Mouse (Mus musculus) NIH3T3 (cell line): ENCODE data around the gene Myo5c.

Source experiments
- DNase-seq: peaks from one replicate; pipeline ENCODE4 v3.0.0-alpha.2; 2012; ENCODE audit warnings: low read depth

Myo5c gene

DNA sequence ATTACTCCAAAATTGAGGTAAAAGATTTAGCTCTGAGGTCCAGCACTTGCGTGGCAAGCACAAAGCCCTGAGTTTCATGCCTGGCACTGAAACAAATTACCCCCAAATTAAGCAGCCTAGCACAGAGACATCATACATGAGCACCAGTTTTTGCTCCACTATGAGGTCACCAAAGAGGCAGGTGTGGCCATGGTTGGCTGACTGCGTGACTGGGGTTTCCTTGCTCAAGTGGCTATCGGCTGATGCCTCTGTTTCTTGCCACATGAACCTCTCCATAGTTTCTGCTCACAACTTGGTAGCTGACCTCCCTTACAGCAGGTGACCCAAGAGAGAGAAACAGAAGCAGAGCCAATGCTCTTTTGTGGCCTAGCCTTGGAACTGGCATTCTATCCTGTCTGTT, 96.2 kb downstream of the Myo5c start:
- no peak for DNase-seq

DNA sequence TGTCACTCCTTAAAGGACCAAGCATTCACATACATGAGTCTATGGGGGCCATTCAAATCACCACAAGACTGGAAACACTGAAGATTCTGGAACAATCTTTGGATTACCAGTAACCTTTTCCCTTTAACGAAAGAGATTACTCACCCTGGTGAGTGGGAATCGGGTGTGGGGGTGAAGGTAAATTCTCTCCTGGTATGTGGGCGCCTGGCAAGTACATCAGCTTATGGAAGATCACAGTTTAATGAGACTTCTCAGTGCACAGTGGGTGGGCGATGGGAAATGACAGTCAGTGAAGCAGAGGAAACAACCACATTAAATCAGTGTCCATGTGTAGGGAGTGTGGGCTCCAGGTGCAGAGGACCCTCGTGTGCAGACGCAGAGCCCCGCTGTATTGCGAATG, 99.0 kb downstream of the Myo5c start:
- no peak for DNase-seq

DNA sequence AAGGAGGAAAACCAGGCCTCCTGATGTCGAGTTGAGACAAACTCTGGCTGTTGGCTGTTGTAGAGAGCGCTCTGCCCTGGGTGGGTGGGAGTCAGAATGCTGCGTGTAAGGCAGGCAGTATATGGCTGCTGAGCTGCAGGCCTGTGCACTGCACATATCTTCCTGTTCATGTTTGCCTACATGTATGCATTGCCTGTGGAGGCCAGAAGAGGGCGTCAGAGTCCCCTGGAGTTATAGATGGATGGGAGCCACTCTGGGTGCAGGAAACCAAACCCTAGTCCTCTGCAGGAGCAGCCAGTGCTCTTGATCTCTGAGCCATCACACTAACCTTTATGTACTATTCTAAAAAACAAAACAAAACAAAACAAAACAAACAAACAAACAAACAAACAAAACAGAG, 102.6 kb downstream of the Myo5c start:
- no peak for DNase-seq

DNA sequence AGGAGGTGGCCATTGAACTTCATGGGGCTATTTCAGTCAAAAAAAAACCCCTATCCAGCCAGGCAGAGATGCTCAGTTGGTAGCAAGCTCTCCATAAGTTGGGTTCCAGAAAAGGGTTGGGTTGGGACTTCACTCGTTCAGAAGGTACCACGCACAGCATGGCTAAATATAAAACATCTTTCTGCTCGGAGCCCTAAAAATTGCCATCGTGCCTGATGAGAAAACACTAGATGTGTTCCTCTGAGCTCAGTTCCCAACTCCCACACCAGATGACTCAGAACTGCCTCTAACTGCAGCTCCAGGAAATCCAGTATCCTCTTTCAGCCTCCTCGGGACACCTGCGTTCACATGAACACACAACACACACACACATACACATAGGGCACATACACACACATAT, 106.2 kb downstream of the Myo5c start:
- DNase-seq = no peak

DNA sequence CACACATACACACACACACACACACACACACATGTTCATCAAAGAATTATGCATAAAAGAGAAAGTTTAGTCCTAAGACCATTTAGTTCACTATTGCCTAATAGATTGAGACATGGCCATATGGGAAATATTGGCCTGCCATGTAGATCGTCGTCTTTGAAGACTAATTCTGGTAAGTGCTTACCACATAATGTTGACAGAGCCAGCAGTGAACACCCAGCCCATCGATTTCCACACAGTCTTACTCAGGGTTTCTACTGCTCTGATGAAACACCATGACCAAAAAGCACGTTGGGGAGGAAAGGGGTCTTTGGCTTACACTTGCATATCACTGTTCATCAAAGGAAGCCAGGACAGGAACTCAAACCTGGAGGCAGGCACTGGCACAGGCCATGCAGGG, 110.6 kb downstream of the Myo5c start:
- peak; percentile 30 for DNase-seq

DNA sequence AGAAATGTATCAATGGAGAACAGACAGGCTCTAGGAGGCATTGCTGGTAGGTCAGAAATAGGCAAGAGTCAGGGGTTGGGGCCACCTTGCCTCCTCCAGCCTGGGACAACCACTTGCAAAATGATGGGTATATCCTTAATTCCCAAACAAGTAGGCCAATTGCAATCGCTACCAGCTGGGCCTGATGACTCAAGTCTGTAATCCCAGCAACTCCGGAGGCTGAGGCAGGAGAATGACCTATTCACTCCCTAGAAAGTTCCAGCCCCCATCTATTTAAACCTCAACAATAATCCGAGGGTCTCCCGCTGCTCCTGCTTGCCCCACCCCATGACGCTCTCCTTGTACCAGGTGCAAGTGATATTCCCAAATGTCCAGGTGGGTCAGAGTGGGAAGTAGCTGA, 115.6 kb downstream of the Myo5c start, which contains the start of gene Bcl2l10:
Bcl2l10 (plus strand) TSS at position 301 of the 400 bp plus-strand sequence.
- DNase-seq = no peak

DNA sequence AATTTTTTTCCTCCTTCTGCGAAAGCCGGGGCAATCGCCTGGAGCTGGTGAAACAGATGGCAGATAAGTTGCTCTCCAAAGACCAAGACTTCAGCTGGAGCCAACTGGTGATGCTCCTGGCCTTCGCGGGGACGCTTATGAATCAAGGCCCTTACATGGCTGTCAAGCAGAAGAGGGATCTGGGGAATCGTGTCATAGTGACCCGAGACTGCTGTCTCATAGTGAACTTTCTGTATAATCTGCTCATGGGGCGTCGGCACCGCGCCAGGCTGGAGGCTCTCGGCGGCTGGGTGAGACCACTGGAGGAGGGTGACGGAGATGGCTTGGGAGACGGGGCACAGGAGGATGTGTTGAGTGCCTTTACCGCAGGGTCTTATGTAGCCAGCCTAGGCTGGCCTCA, 116.2 kb downstream of the Myo5c start:
- DNase-seq = no peak

DNA sequence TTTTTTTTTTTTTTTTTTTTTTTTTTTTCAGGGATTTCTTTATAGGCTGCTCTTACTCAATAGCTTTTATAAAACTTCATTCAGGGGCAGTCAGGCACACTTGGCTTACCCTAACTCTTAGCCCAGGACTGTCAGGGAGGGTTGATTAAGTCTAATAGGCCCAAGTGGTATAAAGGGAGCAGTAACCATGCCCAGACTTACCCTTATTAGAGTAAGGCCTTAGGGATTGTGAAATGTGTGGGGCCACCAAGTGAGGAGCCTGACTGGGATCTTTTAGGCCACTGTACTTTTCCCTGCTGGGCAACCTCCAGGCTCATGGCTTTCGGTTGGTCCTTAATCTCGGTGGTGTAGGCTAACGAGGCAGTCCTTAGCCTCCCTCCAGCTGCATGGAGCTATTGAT, 116.8 kb downstream of the Myo5c start:
- no peak for DNase-seq

DNA sequence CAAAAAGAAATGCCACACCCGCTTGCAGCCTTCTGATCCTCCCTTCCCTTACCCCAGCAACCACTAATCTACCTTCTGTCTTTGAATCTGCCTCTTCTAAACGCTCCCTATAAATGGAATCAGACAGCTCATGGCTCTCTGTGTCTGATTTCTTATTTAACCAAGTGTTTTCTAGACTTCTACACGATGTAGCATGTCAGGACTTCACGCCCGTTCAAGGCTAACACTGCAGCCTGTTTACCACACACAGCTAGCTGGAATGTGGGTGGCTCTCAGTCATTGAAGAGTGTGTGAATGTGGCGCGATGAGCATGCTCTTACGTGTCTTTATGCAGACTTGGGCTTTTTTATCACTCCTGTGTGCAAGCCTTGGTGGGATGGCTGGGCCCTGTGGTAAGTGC, 121.3 kb downstream of the Myo5c start:
- DNase-seq = no peak
